Mouse (Mus musculus): Measurements from ENCODE around the gene Ntpcr. TPM values are rescaled to one million over a fixed set of nuclear protein-coding genes. Genes with fewer than 3 reads are reported as not detected.

Gene Ntpcr
- polyA plus RNA-seq, 1 experiment = 21.2 TPM

- H3K4me1 ChIP-seq (ENCODE audit: control insufficient read depth, insufficient read depth, low read length) = no peaks in the 10 kb centered on the region
- H3K27ac ChIP-seq (ENCODE audit: insufficient read depth, low read length) = no peak overlapping the region
- H3K4me3 ChIP-seq (ENCODE audit: insufficient read depth, low read length) = no peak overlapping the region
- TF ChIP-seq CTCF (IDR thresholded peaks at IDR 0.05; ENCODE audit: borderline replicate concordance, insufficient read depth, low read length) = no peak
- no peak for TF ChIP-seq POLR2A (IDR thresholded peaks at IDR 0.05; ENCODE audit: low read depth, low read length)
Observed at GRCm38 (mm10) chr8:125741855-125742254, 12.1 kb downstream of the Ntpcr start.

GRCm38 (mm10) chr8:125742406-125742805 lies 12.6 kb downstream of the Ntpcr start:
- no peak overlapping the region for H3K4me3 ChIP-seq (ENCODE audit: insufficient read depth, low read length)
- no peaks in the 10 kb centered on the region for H3K4me1 ChIP-seq (ENCODE audit: control insufficient read depth, insufficient read depth, low read length)
- H3K27ac ChIP-seq (ENCODE audit: insufficient read depth, low read length) = no peak overlapping the region
- TF ChIP-seq CTCF (IDR thresholded peaks at IDR 0.05; ENCODE audit: borderline replicate concordance, insufficient read depth, low read length) (no peak), POLR2A (IDR thresholded peaks at IDR 0.05; ENCODE audit: low read depth, low read length) (no peak)

GRCm38 (mm10) chr8:125744914-125745576 lies 15.3 kb downstream of the Ntpcr start:
- no peak overlapping the region for H3K4me3 ChIP-seq (ENCODE audit: insufficient read depth, low read length)
- TF ChIP-seq CTCF (IDR thresholded peaks at IDR 0.05; ENCODE audit: borderline replicate concordance, insufficient read depth, low read length) = no peak
- TF ChIP-seq POLR2A (IDR thresholded peaks at IDR 0.05; ENCODE audit: low read depth, low read length) = no peak
- H3K4me1 ChIP-seq (ENCODE audit: control insufficient read depth, insufficient read depth, low read length) = no peaks in the 10 kb centered on the region
- H3K27ac ChIP-seq (ENCODE audit: insufficient read depth, low read length) = no peak overlapping the region

GRCm38 (mm10) chr8:125747390-125747789 lies 17.6 kb downstream of the Ntpcr start:
- Histone ChIP-seq H3K27ac (ENCODE audit: insufficient read depth, low read length) (no peak overlapping the region), H3K4me3 (ENCODE audit: insufficient read depth, low read length) (no peak overlapping the region), H3K4me1 (ENCODE audit: control insufficient read depth, insufficient read depth, low read length) (no peaks in the 10 kb centered on the region)
- TF ChIP-seq POLR2A (IDR thresholded peaks at IDR 0.05; ENCODE audit: low read depth, low read length) = no peak

- no peak overlapping the region for H3K27ac ChIP-seq (ENCODE audit: insufficient read depth, low read length)
- no peaks in the 10 kb centered on the region for H3K4me1 ChIP-seq (ENCODE audit: control insufficient read depth, insufficient read depth, low read length)
- no peak overlapping the region for H3K4me3 ChIP-seq (ENCODE audit: insufficient read depth, low read length)
- TF ChIP-seq POLR2A (IDR thresholded peaks at IDR 0.05; ENCODE audit: low read depth, low read length) (no peak), CTCF (IDR thresholded peaks at IDR 0.05; ENCODE audit: borderline replicate concordance, insufficient read depth, low read length) (no peak)
Observed at GRCm38 (mm10) chr8:125750846-125751245, 21.1 kb downstream of the Ntpcr start.

- no peaks in the 10 kb centered on the region for H3K4me1 ChIP-seq (ENCODE audit: control insufficient read depth, insufficient read depth, low read length)
- no peak overlapping the region for H3K4me3 ChIP-seq (ENCODE audit: insufficient read depth, low read length)
- H3K27ac ChIP-seq (ENCODE audit: insufficient read depth, low read length) = no peak overlapping the region
- TF ChIP-seq POLR2A (IDR thresholded peaks at IDR 0.05; ENCODE audit: low read depth, low read length) (no peak), CTCF (IDR thresholded peaks at IDR 0.05; ENCODE audit: borderline replicate concordance, insufficient read depth, low read length) (no peak)
Observed at GRCm38 (mm10) chr8:125755896-125756295, 26.1 kb downstream of the Ntpcr start.

- Histone ChIP-seq H3K27ac (ENCODE audit: insufficient read depth, low read length) (no peak overlapping the region), H3K4me1 (ENCODE audit: control insufficient read depth, insufficient read depth, low read length) (no peaks in the 10 kb centered on the region), H3K4me3 (ENCODE audit: insufficient read depth, low read length) (no peak overlapping the region)
- TF ChIP-seq CTCF (IDR thresholded peaks at IDR 0.05; ENCODE audit: borderline replicate concordance, insufficient read depth, low read length) = no peak
- TF ChIP-seq POLR2A (IDR thresholded peaks at IDR 0.05; ENCODE audit: low read depth, low read length) = no peak
Observed at GRCm38 (mm10) chr8:125756391-125757105, 26.8 kb downstream of the Ntpcr start.

- H3K4me1 ChIP-seq (ENCODE audit: control insufficient read depth, insufficient read depth, low read length) = no peaks in the 10 kb centered on the region
- no peak overlapping the region for H3K4me3 ChIP-seq (ENCODE audit: insufficient read depth, low read length)
- TF ChIP-seq CTCF (IDR thresholded peaks at IDR 0.05; ENCODE audit: borderline replicate concordance, insufficient read depth, low read length) = no peak
- no peak overlapping the region for H3K27ac ChIP-seq (ENCODE audit: insufficient read depth, low read length)
Observed at GRCm38 (mm10) chr8:125757106-125757496, 27.3 kb downstream of the Ntpcr start.

- no peak overlapping the region for H3K27ac ChIP-seq (ENCODE audit: insufficient read depth, low read length)
- H3K4me3 ChIP-seq (ENCODE audit: insufficient read depth, low read length) = no peak overlapping the region
- no peak for TF ChIP-seq POLR2A (IDR thresholded peaks at IDR 0.05; ENCODE audit: low read depth, low read length)
- TF ChIP-seq CTCF (IDR thresholded peaks at IDR 0.05; ENCODE audit: borderline replicate concordance, insufficient read depth, low read length) = peak; percentile 36; the same call in 1 of the 2 replicates
- H3K4me1 ChIP-seq (ENCODE audit: control insufficient read depth, insufficient read depth, low read length) = no peaks in the 10 kb centered on the region
Observed at GRCm38 (mm10) chr8:125759022-125759421, 29.3 kb downstream of the Ntpcr start.

- no peaks in the 10 kb centered on the region for H3K4me1 ChIP-seq (ENCODE audit: control insufficient read depth, insufficient read depth, low read length)
- H3K4me3 ChIP-seq (ENCODE audit: insufficient read depth, low read length) = no peak overlapping the region
- no peak overlapping the region for H3K27ac ChIP-seq (ENCODE audit: insufficient read depth, low read length)
- TF ChIP-seq CTCF (IDR thresholded peaks at IDR 0.05; ENCODE audit: borderline replicate concordance, insufficient read depth, low read length) (no peak), POLR2A (IDR thresholded peaks at IDR 0.05; ENCODE audit: low read depth, low read length) (no peak)
Observed at GRCm38 (mm10) chr8:125763066-125763786, 33.5 kb downstream of the Ntpcr start.

All from embryonic fibroblast, embryonic 13.5 days (primary cell).